Mouse (Mus musculus): ENCODE data around the gene Il9r. TPM values are rescaled to one million over a fixed set of nuclear protein-coding genes. Genes with fewer than 3 reads are reported as not detected.
A peak's percentile ranks its signal among the peaks of the same experiment; 100 is the strongest.

Gene Il9r
- total RNA-seq, 2 experiments from 2014 or later = not detected

GRCm38 (mm10) chr11:32227041-32227440 lies 27.0 kb upstream of the Il9r start:
- ATAC-seq (ENCODE audit: poor library complexity, severe bottlenecking) = no peak

- peak; percentile 87 for ATAC-seq (ENCODE audit: poor library complexity, severe bottlenecking)
These were observed 26.2 kb upstream of the Il9r start, which contains the start of gene Mpg for GRCm38 (mm10) chr11:32226124-32226871. Mpg (plus strand) TSS chr11:32226505.

GRCm38 (mm10) chr11:32225222-32226104 lies 25.4 kb upstream of the Il9r start:
- no peak for ATAC-seq (ENCODE audit: poor library complexity, severe bottlenecking)

GRCm38 (mm10) chr11:32224468-32225139 lies 24.5 kb upstream of the Il9r start:
- ATAC-seq (ENCODE audit: poor library complexity, severe bottlenecking) = peak; percentile 18; the same call in 1 of the 2 replicates

- no peak for ATAC-seq (ENCODE audit: poor library complexity, severe bottlenecking)
These were observed 23.4 kb upstream of the Il9r start for GRCm38 (mm10) chr11:32223297-32223967.

GRCm38 (mm10) chr11:32222570-32223194 lies 22.6 kb upstream of the Il9r start:
- no peak for ATAC-seq (ENCODE audit: poor library complexity, severe bottlenecking)

GRCm38 (mm10) chr11:32221951-32222409 lies 21.9 kb upstream of the Il9r start, which contains the start of gene Rhbdf1:
Rhbdf1 (minus strand) TSS chr11:32222300.
- no peak for ATAC-seq (ENCODE audit: poor library complexity, severe bottlenecking)

- no peak for ATAC-seq (ENCODE audit: poor library complexity, severe bottlenecking)
These were observed 21.3 kb upstream of the Il9r start for GRCm38 (mm10) chr11:32221225-32221950.

- ATAC-seq (ENCODE audit: poor library complexity, severe bottlenecking) = no peak
These were observed 20.6 kb upstream of the Il9r start for GRCm38 (mm10) chr11:32220607-32221224.

- no peak for ATAC-seq (ENCODE audit: poor library complexity, severe bottlenecking)
These were observed 19.2 kb upstream of the Il9r start for GRCm38 (mm10) chr11:32219287-32219686.

GRCm38 (mm10) chr11:32218501-32219050 lies 18.5 kb upstream of the Il9r start:
- ATAC-seq (ENCODE audit: poor library complexity, severe bottlenecking) = no peak

- ATAC-seq (ENCODE audit: poor library complexity, severe bottlenecking) = peak; percentile 81
These were observed 16.8 kb upstream of the Il9r start for GRCm38 (mm10) chr11:32216851-32217250.

GRCm38 (mm10) chr11:32215372-32216162 lies 15.5 kb upstream of the Il9r start:
- no peak for ATAC-seq (ENCODE audit: poor library complexity, severe bottlenecking)

GRCm38 (mm10) chr11:32210623-32211022 lies 10.5 kb upstream of the Il9r start:
- ATAC-seq (ENCODE audit: poor library complexity, severe bottlenecking) = no peak

GRCm38 (mm10) chr11:32205058-32205873 lies 5.2 kb upstream of the Il9r start, which contains the start of gene Snrnp25:
Snrnp25 (plus strand) TSS chr11:32205415.
- peak; percentile 98 for ATAC-seq (ENCODE audit: poor library complexity, severe bottlenecking)

GRCm38 (mm10) chr11:32201922-32202685 lies 2.0 kb upstream of the Il9r start:
- no peak for ATAC-seq (ENCODE audit: poor library complexity, severe bottlenecking)

Data from megakaryocyte, adult 5-6 weeks (primary cell).